Mouse (Mus musculus) heart, embryonic 14.5 days (tissue): ENCODE data around the gene Plscr3. TPM values are rescaled to one million over a fixed set of nuclear protein-coding genes. Genes with fewer than 3 reads are reported as not detected.

Experiments
- ATAC-seq: fragments of 200-750 bp; cut with Nextera tagmentation; 2 replicates; pipeline ENCODE4 v1.8.0; 2017; ENCODE audit warnings: low read depth, moderate TSS enrichment; ENCODE audit not compliant: insufficient number of reproducible peaks, insufficient read depth, low FRiP score
- H3K27ac ChIP-seq, 2 experiments: fragments of 200-500 bp in 1 of 2; fragments of 300-500 bp in 1 of 2; sonication (generic) in 1 of 2; replicated peaks in 1 of 2; 2 replicates each; pipeline ENCODE4 v1.5.1; 2012 to 2014; ENCODE audit warnings: low read depth in 2 of 2, low read length in 2 of 2, control low read depth in 1 of 2, mild to moderate bottlenecking in 1 of 2, mixed read lengths in 1 of 2; ENCODE audit not compliant: control insufficient read depth in 1 of 2, insufficient read depth in 1 of 2
- H3K27me3 ChIP-seq: fragments of 300-500 bp; sonication (generic); 2 replicates; pipeline ENCODE4 v1.6.1; 2014; ENCODE audit warnings: mild to moderate bottlenecking, low read length, control low read depth; ENCODE audit not compliant: control insufficient read depth, insufficient read depth
- H3K36me3 ChIP-seq: fragments of 300-500 bp; sonication (generic); 2 replicates; pipeline ENCODE4 v1.6.1; 2014; ENCODE audit warnings: mild to moderate bottlenecking, control low read depth, low read length, mixed read lengths; ENCODE audit not compliant: control insufficient read depth, insufficient read depth
- H3K4me1 ChIP-seq, 2 experiments: fragments of 200-500 bp in 1 of 2; fragments of 300-500 bp in 1 of 2; sonication (generic) in 1 of 2; 2 replicates each; pipeline ENCODE4 v1.6.1; 2012 to 2014; ENCODE audit warnings: low read length in 2 of 2, control low read depth in 1 of 2, mixed read lengths in 1 of 2; ENCODE audit not compliant: control insufficient read depth in 2 of 2, insufficient read depth in 2 of 2
- H3K4me2 ChIP-seq: fragments of 300-500 bp; sonication (generic); 2 replicates; pipeline ENCODE4 v1.6.1; 2014; ENCODE audit warnings: mild to moderate bottlenecking, low read length
- H3K4me3 ChIP-seq, 2 experiments: fragments of 200-500 bp in 1 of 2; fragments of 300-500 bp in 1 of 2; sonication (generic) in 1 of 2; 2 replicates each; pipeline ENCODE4 v1.5.1; 2012 to 2014; ENCODE audit warnings: low read length in 2 of 2, mild to moderate bottlenecking in 2 of 2, control low read depth in 1 of 2, low read depth in 1 of 2, moderate library complexity in 1 of 2; ENCODE audit not compliant: control insufficient read depth in 1 of 2, insufficient read depth in 1 of 2
- H3K9ac ChIP-seq: fragments of 300-500 bp; sonication (generic); 2 replicates; pipeline ENCODE4 v1.6.1; 2014; ENCODE audit warnings: mild to moderate bottlenecking, low read length
- H3K9me3 ChIP-seq: fragments of 300-500 bp; sonication (generic); 2 replicates; pipeline ENCODE4 v1.6.1; 2016; ENCODE audit warnings: low read length, control low read depth; ENCODE audit not compliant: control insufficient read depth
- WGBS: fragments of 180-500 bp; shearing (Covaris S2); extraction: QIAGEN DNeasy Blood & Tissue Kit; methylation state at CpG from one replicate; pipeline ENCODE4 v1.1.7; 2014; 5-methylcytosine and 5-hydroxymethylcytosine counted together
- microRNA-seq: library from miRNA; unstranded; fragments of <30 nt; microRNA quantifications from one replicate; pipeline ENCODE4, GENCODE M21; 2016
- polyA plus RNA-seq: library from polyadenylated mRNA; unstranded; fragments of >200 nt; fragmentation: Nextera tagmentation; extraction: Ambion mirVana; gene quantifications from 2 replicates; pipeline ENCODE4 v1.2.1, GENCODE M21; 2014

Plscr3 gene
- polyA plus RNA-seq, 1 experiment from 2014 or later = 75.8 TPM

DNA sequence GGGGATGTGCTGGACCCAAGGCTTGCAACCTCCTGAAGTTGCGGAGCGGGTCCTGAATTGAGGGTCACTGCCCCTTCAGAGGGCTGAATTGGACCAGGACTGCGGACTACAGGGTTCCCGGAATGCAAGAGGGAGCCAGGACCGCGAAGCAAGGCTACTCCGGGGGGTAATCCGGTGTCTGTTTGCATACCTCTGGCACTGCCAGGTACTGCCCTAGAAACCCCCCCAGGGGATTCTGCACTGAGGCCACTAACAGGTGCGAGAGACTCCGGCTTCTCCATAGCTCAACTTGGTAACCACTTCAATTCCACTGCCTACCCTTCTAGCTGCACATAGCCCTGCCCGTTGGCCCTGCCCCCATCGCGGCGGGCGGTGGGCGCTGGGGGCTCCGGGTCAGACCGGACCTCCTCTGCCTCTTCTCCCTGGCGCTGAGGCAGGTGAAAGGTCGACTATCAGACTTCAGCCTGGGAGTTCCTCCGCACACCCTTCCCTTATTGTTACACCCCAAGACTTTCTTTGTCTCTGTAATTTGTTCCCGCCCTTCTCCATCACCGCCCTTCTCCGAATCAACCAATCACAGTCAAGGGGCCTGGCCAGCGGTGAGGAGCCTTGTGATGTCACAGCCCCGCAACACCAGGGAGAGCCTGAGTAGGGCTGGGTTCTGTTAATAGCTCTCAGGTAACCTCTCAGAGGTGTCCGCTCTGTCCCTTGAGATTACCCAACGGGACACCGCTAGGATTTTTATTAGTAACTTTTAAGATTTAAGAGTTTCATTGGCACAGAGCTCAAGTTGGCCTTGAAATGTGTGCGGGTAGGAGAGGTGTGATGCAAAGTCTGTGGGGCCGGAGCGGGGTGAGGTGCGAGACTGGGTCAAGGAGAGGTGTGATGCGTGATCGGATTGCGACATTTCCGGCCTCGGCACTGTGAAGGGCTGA lies 54.6 kb downstream of the Plscr3 start, which contains the start of the genes 2810408A11Rik and Neurl4:
Gene 2810408A11Rik, minus strand, starts transcription at position 517 of the 935 bp plus-strand sequence.
Gene Neurl4, plus strand, starts transcription at position 602 of the 935 bp plus-strand sequence.
- Histone ChIP-seq H3K4me1 (peaks cover 14 to 27% of the 10 kb centered on the region in 2 experiments), H3K27me3 (no peaks in the 10 kb centered on the region), H3K9ac (peak within 1 kb of the TSS; percentile 94), H3K36me3 (peaks cover 29% of the 10 kb centered on the region), H3K4me3 (peak within 1 kb of the TSS; percentile 71 to 85), H3K27ac (peak within 1 kb of the TSS; percentile 94 to 99), H3K4me2 (peak within 1 kb of the TSS; percentile 99), H3K9me3 (no peaks in the 10 kb centered on the region)
- peak; percentile 86 for ATAC-seq
- under 1% methylated on average over 38 of the region's 38 CpGs for WGBS

DNA sequence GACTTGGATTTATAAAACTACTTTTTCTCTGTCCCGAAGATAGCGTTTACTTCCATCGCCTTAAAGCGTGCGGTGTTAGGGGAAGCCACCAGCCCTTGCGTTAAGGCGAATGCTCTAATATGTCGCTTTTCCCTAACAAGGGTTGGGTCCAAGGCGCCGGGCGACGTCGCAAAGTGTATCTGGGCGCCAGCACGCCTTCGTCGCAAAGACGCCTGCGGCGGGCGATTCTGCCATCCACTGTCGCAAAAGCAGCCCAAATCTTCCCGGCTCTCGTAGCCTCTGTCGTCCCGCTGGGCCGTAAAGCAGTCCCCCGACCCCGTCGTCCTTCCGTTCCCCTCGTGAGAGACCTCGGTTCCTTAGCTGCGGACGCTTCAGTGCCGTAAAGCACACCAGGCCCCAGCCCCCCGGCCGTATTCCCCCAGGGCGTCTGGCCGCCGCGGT lies 55.2 kb downstream of the Plscr3 start:
- peaks cover 14 to 27% of the 10 kb centered on the region in 2 experiments for H3K4me1 ChIP-seq
- peak overlapping the region; percentile 94 for H3K9ac ChIP-seq
- H3K4me2 ChIP-seq = peak overlapping the region; percentile 99
- no peaks in the 10 kb centered on the region for H3K27me3 ChIP-seq
- under 1% methylated on average over 42 of the region's 42 CpGs for WGBS
- peak overlapping the region; percentile 71 to 85 for H3K4me3 ChIP-seq
- H3K27ac ChIP-seq = peak overlapping the region; percentile 94 to 99
- peaks cover 35% of the 10 kb centered on the region for H3K36me3 ChIP-seq
- H3K9me3 ChIP-seq = no peaks in the 10 kb centered on the region
- peak; percentile 74 for ATAC-seq

Small RNA genes lying within 50 kb of the gene (microRNA-seq; reads per million reads assigned to microRNA genes)
- gene Mir6924 = not detected

Other genes with a start within 250 kb of the Plscr3 start
- 31.5 and 33.8 TPM in 2 replicates for gene Atp1b2, start 240.4 kb upstream of the Plscr3 start, polyA plus RNA-seq
- not detected in 2 replicates for gene Shbg, start 228.5 kb upstream of the Plscr3 start, polyA plus RNA-seq
- 16.2 and 17.9 TPM in 2 replicates for gene Sat2, start 224.4 kb upstream of the Plscr3 start, polyA plus RNA-seq
- 24.2 and 25.8 TPM in 2 replicates for gene Fxr2, start 213.4 kb upstream of the Plscr3 start, polyA plus RNA-seq
- not detected in 2 replicates for gene Sox15, start 191.1 kb upstream of the Plscr3 start, polyA plus RNA-seq
- 14.9 and 29.1 TPM in 2 replicates for gene Mpdu1, start 183.7 kb upstream of the Plscr3 start, polyA plus RNA-seq
- gene Cd68, start 180.2 kb upstream of the Plscr3 start, polyA plus RNA-seq = 12.1 and 14.4 TPM in 2 replicates
- gene Eif4a1, start 174.0 kb upstream of the Plscr3 start, polyA plus RNA-seq = 313 and 403 TPM in 2 replicates
- 43.2 and 59.4 TPM in 2 replicates for gene Senp3, start 164.3 kb upstream of the Plscr3 start, polyA plus RNA-seq
- 0.24 and 0.63 TPM in 2 replicates for gene Tnfsf13, start 160.6 kb upstream of the Plscr3 start, polyA plus RNA-seq
- 7.7 and 10.3 TPM in 2 replicates for gene Tnfsf12, start 150.5 kb upstream of the Plscr3 start, polyA plus RNA-seq
- gene Tnfsfm13, start 150.3 kb upstream of the Plscr3 start, polyA plus RNA-seq = 2.5 and 6.8 TPM in 2 replicates
- 19.9 and 20.1 TPM in 2 replicates for gene Polr2a, start 87.7 kb upstream of the Plscr3 start, polyA plus RNA-seq
- gene Slc35g3, start 84.4 kb upstream of the Plscr3 start, polyA plus RNA-seq = 0.13 TPM in 1 of 2 replicates, not detected in the other
- 3.7 TPM in 2 replicates for gene Zbtb4, start 80.5 kb upstream of the Plscr3 start, polyA plus RNA-seq
- 5.5 and 5.8 TPM in 2 replicates for gene Chrnb1, start 50.4 kb upstream of the Plscr3 start, polyA plus RNA-seq
- 2.0 and 2.1 TPM in 2 replicates for gene Fgf11, start 44.5 kb upstream of the Plscr3 start, polyA plus RNA-seq
- 1.7 and 1.8 TPM in 2 replicates for gene Tmem102, start 40.8 kb upstream of the Plscr3 start, polyA plus RNA-seq
- not detected in 2 replicates for gene Gm39566, start 31.1 kb upstream of the Plscr3 start, polyA plus RNA-seq
- gene Spem2, start 27.9 kb upstream of the Plscr3 start, polyA plus RNA-seq = not detected in 2 replicates
- gene Spem1, start 24.2 kb upstream of the Plscr3 start, polyA plus RNA-seq = not detected in 2 replicates
- gene Nlgn2, start 8.6 kb upstream of the Plscr3 start, polyA plus RNA-seq = 2.4 and 2.6 TPM in 2 replicates
- gene Tmem256, start 7.9 kb upstream of the Plscr3 start, polyA plus RNA-seq = 340 and 379 TPM in 2 replicates
- 0.15 TPM in 1 of 2 replicates, not detected in the other for gene Tnk1, start 12.4 kb downstream of the Plscr3 start, polyA plus RNA-seq
- gene Tmem95, start 31.6 kb downstream of the Plscr3 start, polyA plus RNA-seq = not detected in 2 replicates
- gene Kctd11, start 35.0 kb downstream of the Plscr3 start, polyA plus RNA-seq = 2.6 and 2.8 TPM in 2 replicates
- 3.6 and 3.8 TPM in 2 replicates for gene Acap1, start 49.2 kb downstream of the Plscr3 start, polyA plus RNA-seq
- 4.5 and 5.1 TPM in 2 replicates for gene 2810408A11Rik, start 54.6 kb downstream of the Plscr3 start, polyA plus RNA-seq
- gene Neurl4, start 54.7 kb downstream of the Plscr3 start, polyA plus RNA-seq = 7.5 and 11.1 TPM in 2 replicates
- gene Gps2, start 67.5 kb downstream of the Plscr3 start, polyA plus RNA-seq = 45.2 and 46.8 TPM in 2 replicates
- 1,047 and 1,081 TPM in 2 replicates for gene Eif5a, start 75.6 kb downstream of the Plscr3 start, polyA plus RNA-seq
- gene Ybx2, start 89.4 kb downstream of the Plscr3 start, polyA plus RNA-seq = 6.6 and 7.3 TPM in 2 replicates
- gene Slc2a4, start 101.8 kb downstream of the Plscr3 start, polyA plus RNA-seq = 27.6 and 28.5 TPM in 2 replicates
- 1.2 and 2.4 TPM in 2 replicates for gene Cldn7, start 118.4 kb downstream of the Plscr3 start, polyA plus RNA-seq
- gene Ctdnep1, start 134.8 kb downstream of the Plscr3 start, polyA plus RNA-seq = 22.3 and 26.0 TPM in 2 replicates
- 107 and 114 TPM in 2 replicates for gene Elp5, start 136.1 kb downstream of the Plscr3 start, polyA plus RNA-seq
- 454 and 540 TPM in 2 replicates for gene Gabarap, start 144.8 kb downstream of the Plscr3 start, polyA plus RNA-seq
- gene Phf23, start 149.4 kb downstream of the Plscr3 start, polyA plus RNA-seq = 22.2 and 27.5 TPM in 2 replicates
- gene Dvl2, start 154.2 kb downstream of the Plscr3 start, polyA plus RNA-seq = 15.0 and 16.6 TPM in 2 replicates
- gene Acadvl, start 169.0 kb downstream of the Plscr3 start, polyA plus RNA-seq = 185 and 198 TPM in 2 replicates
- gene Dlg4, start 170.6 kb downstream of the Plscr3 start, polyA plus RNA-seq = 3.4 and 6.0 TPM in 2 replicates
- gene Asgr1, start 207.7 kb downstream of the Plscr3 start, polyA plus RNA-seq = not detected in 2 replicates
- not detected in 2 replicates for gene Asgr2, start 246.3 kb downstream of the Plscr3 start, polyA plus RNA-seq